13 mouse cellular contexts compared by ENCODE assay signal in genomic region chr17:49863597-49863996, GRCm38 (mm10).
DNase-seq lines count a peak whose midpoint lies in the region; ATAC-seq and TF ChIP-seq lines count a peak whose summit lies in the region.
"Had no signal": no experiment of that assay in that cellular context is flagged by ENCODE, and none has a peak within 500 bp of the region (broad histone marks: within the 10 kb centered on the region; RNA-seq: fewer than 3 reads in every experiment).

No protein-coding gene starts in this region.

- H3K9ac ChIP-seq in hindbrain, embryonic 12.5 days = no peak overlapping the region
- no peak overlapping the region for H3K9ac ChIP-seq in embryonic facial prominence, embryonic 14.5 days (ENCODE audit: low read depth, low read length)
- H3K9ac ChIP-seq in midbrain, postnatal 0 days (replicated peaks; ENCODE audit: low read length, poor library complexity, severe bottlenecking) = no peak overlapping the region
- H3K9ac ChIP-seq: liver, embryonic 14.5 days; neural tube, embryonic 12.5 days had no signal

- no peak for DNase-seq in hindbrain, embryonic 10.5 days (ENCODE audit: low spot score)
- DNase-seq in embryonic facial prominence, embryonic 14.5 days (ENCODE audit: low spot score) = no peak
- no peak for DNase-seq in limb, embryonic 10.5 days (ENCODE audit: low spot score)
- DNase-seq in midbrain, postnatal 0 days (ENCODE audit: low spot score) = peak; percentile 27
- no peak for DNase-seq in layer of hippocampus, adult 9-10 months (ENCODE audit: low spot score)
- no peak for DNase-seq in MN1 (ENCODE audit: low spot score)
- DNase-seq: adrenal gland, adult 8-10 months; cerebellum, adult 2 months; kidney, adult 9 months had no signal

- H3K4me2 ChIP-seq in hindbrain, embryonic 12.5 days (replicated peaks) = no peak overlapping the region
- no peak overlapping the region for H3K4me2 ChIP-seq in embryonic facial prominence, embryonic 14.5 days (ENCODE audit: low read depth, low read length)
- H3K4me2 ChIP-seq in midbrain, postnatal 0 days (ENCODE audit: low read depth, low read length, poor library complexity, severe bottlenecking) = no peak overlapping the region
- H3K4me2 ChIP-seq: neural tube, embryonic 12.5 days had no signal

- H3K4me3 ChIP-seq in hindbrain, embryonic 10.5 days = no peak overlapping the region
- no peak overlapping the region for H3K4me3 ChIP-seq in hindbrain, embryonic 12.5 days
- H3K4me3 ChIP-seq in embryonic facial prominence, embryonic 14.5 days (ENCODE audit: low read depth, low read length) = no peak overlapping the region
- H3K4me3 ChIP-seq in limb, embryonic 10.5 days = no peak overlapping the region
- H3K4me3 ChIP-seq in midbrain, postnatal 0 days (ENCODE audit: low read depth, low read length) = no peak overlapping the region
- H3K4me3 ChIP-seq: neural tube, embryonic 12.5 days had no signal

- H3K27ac ChIP-seq in hindbrain, embryonic 10.5 days = peak overlapping the region; percentile 71
- no peak overlapping the region for H3K27ac ChIP-seq in hindbrain, embryonic 12.5 days
- peak overlapping the region; percentile 58 for H3K27ac ChIP-seq in embryonic facial prominence, embryonic 14.5 days (replicated peaks; ENCODE audit: low read depth, low read length)
- peak overlapping the region; percentile 73 for H3K27ac ChIP-seq in limb, embryonic 10.5 days
- no peak overlapping the region for H3K27ac ChIP-seq in midbrain, postnatal 0 days (ENCODE audit: low read depth, low read length)
- H3K27ac ChIP-seq: liver, embryonic 14.5 days; neural tube, embryonic 12.5 days had no signal

- ATAC-seq in hindbrain, embryonic 12.5 days (ENCODE audit: low FRiP score) = no peak
- no peak for ATAC-seq in embryonic facial prominence, embryonic 14.5 days (ENCODE audit: low read depth)
- peak; percentile 57; the same call in 1 of the 2 replicates for ATAC-seq in midbrain, postnatal 0 days (ENCODE audit: low FRiP score)
- ATAC-seq in megakaryocyte-erythroid progenitor cell, adult 5-6 weeks (replicated peaks; ENCODE audit: low FRiP score, low TSS enrichment, poor library complexity, severe bottlenecking) = no peak

- H3K4me1 ChIP-seq in hindbrain, embryonic 10.5 days (replicated peaks) = peaks cover 24% of the 10 kb centered on the region
- peaks cover 18% of the 10 kb centered on the region for H3K4me1 ChIP-seq in hindbrain, embryonic 12.5 days
- peaks cover 9% of the 10 kb centered on the region for H3K4me1 ChIP-seq in embryonic facial prominence, embryonic 14.5 days (ENCODE audit: control insufficient read depth, insufficient read depth, low read length)
- H3K4me1 ChIP-seq in limb, embryonic 10.5 days = peaks cover 42% of the 10 kb centered on the region
- no peaks in the 10 kb centered on the region; the same call in 1 of the 2 replicates for H3K4me1 ChIP-seq in midbrain, postnatal 0 days (ENCODE audit: insufficient read depth, low read length)

- no peaks in the 10 kb centered on the region for H3K27me3 ChIP-seq in hindbrain, embryonic 10.5 days (ENCODE audit: insufficient read depth, poor library complexity, severe bottlenecking)
- H3K27me3 ChIP-seq in hindbrain, embryonic 12.5 days = no peaks in the 10 kb centered on the region
- H3K27me3 ChIP-seq in embryonic facial prominence, embryonic 14.5 days (replicated peaks; ENCODE audit: control insufficient read depth, insufficient read depth, low read length) = no peaks in the 10 kb centered on the region
- H3K27me3 ChIP-seq in limb, embryonic 10.5 days (ENCODE audit: low read depth, poor library complexity, severe bottlenecking) = no peaks in the 10 kb centered on the region
- H3K27me3 ChIP-seq in midbrain, postnatal 0 days (ENCODE audit: insufficient read depth, low read length) = no peaks in the 10 kb centered on the region
- H3K27me3 ChIP-seq: neural tube, embryonic 12.5 days had no signal

- H3K9me3 ChIP-seq in hindbrain, embryonic 10.5 days = no peaks in the 10 kb centered on the region
- H3K9me3 ChIP-seq in hindbrain, embryonic 12.5 days (replicated peaks) = no peaks in the 10 kb centered on the region
- H3K9me3 ChIP-seq in embryonic facial prominence, embryonic 14.5 days (ENCODE audit: control insufficient read depth, low read length) = no peaks in the 10 kb centered on the region
- H3K9me3 ChIP-seq in limb, embryonic 10.5 days (replicated peaks) = no peaks in the 10 kb centered on the region
- no peaks in the 10 kb centered on the region for H3K9me3 ChIP-seq in midbrain, postnatal 0 days (ENCODE audit: low read length)
- H3K9me3 ChIP-seq: neural tube, embryonic 12.5 days had no signal

- no peak for TF ChIP-seq CTCF in midbrain, postnatal 0 days (IDR thresholded peaks at IDR 0.05)

- H3K36me3 ChIP-seq in hindbrain, embryonic 10.5 days = no peaks in the 10 kb centered on the region
- no peaks in the 10 kb centered on the region for H3K36me3 ChIP-seq in hindbrain, embryonic 12.5 days
- no peaks in the 10 kb centered on the region for H3K36me3 ChIP-seq in embryonic facial prominence, embryonic 14.5 days (ENCODE audit: control insufficient read depth, insufficient read depth, low read length)
- no peaks in the 10 kb centered on the region for H3K36me3 ChIP-seq in limb, embryonic 10.5 days
- H3K36me3 ChIP-seq in midbrain, postnatal 0 days (ENCODE audit: insufficient read depth, low read length) = no peaks in the 10 kb centered on the region
- H3K36me3 ChIP-seq: neural tube, embryonic 12.5 days had no signal

- 50% methylated on average over 5 of the region's 5 CpGs for WGBS in hindbrain, embryonic 10.5 days
- 53% methylated on average over 5 of the region's 5 CpGs for WGBS in hindbrain, embryonic 12.5 days
- WGBS in embryonic facial prominence, embryonic 14.5 days = 37% methylated on average over 5 of the region's 5 CpGs
- 71% methylated on average over 5 of the region's 5 CpGs for WGBS in limb, embryonic 10.5 days
- WGBS in midbrain, postnatal 0 days = 25% methylated on average over 5 of the region's 5 CpGs

Comparison
In these comparisons a context has a peak if more than half of its experiments do, and no peak if none do; other contexts are left out.
1. H3K27ac ChIP-seq: peak in hindbrain, embryonic 10.5 days (single experiment), embryonic facial prominence, embryonic 14.5 days (single experiment) and limb, embryonic 10.5 days (single experiment); none in hindbrain, embryonic 12.5 days (single experiment) and midbrain, postnatal 0 days (single experiment).